Mouse (Mus musculus) layer of hippocampus, postnatal 25 days (tissue): ENCODE measurements around the gene Olfr1019. TPM values are rescaled to one million over a fixed set of nuclear protein-coding genes. Genes with fewer than 3 reads are reported as not detected.

Experiments used
- DNase-seq, 2 experiments: peaks; one replicate each; pipeline ENCODE4 v3.0.0; 2022; ENCODE audit warnings: mixed read lengths in 2 of 2, low spot score in 1 of 2; ENCODE audit errors: extremely low spot score in 1 of 2
- total RNA-seq, 2 experiments: library from RNA; stranded (reverse); gene quantifications; 2 replicates each; pipeline ENCODE4 v1.2.3; 2021

Gene Olfr1019
- total RNA-seq: not detected

DNA sequence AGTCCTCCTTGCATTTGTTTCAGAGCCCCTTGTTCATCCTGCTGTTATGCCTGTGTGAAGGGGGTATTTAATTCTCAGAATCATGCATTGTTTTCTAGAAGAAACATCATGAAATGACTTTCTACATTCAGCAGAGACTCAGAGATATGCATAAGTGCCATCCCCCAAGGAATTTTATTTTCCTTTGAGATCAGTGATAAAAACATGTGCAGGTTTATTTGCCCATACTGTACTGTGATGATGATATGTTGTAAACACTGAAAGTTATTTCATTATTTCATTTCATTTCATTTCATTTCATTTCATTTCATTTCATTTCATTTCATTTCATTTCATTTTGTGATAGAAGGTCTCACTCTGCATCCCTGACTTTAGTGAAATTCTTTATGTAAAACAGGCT is at the start of gene Olfr1019:
Gene Olfr1019 (minus strand): TSS at position 101 of the 400 bp plus-strand sequence.
- no peak for DNase-seq

DNA sequence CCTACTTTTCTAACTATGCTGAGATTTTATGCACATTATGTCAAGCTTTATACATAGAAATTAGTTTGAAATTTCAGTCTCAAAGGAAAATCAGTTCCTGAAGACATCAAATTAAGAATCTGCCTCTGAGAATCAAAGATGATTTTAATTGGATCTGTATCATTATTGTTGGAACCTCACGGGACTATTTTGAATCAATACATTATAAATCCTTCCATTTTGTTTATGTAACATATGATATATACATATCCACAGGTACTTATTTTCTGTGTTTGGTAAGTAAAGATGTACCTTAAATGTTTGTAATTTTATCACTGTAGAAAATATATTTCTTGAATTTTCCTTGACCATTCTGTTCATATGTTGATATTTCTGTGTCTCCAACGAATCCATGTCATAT is 40.1 kb upstream of the Olfr1019 start, which contains the start of gene Olfr1023:
Gene Olfr1023 (plus strand): TSS at position 301 of the 400 bp plus-strand sequence.
- DNase-seq: no peak

DNA sequence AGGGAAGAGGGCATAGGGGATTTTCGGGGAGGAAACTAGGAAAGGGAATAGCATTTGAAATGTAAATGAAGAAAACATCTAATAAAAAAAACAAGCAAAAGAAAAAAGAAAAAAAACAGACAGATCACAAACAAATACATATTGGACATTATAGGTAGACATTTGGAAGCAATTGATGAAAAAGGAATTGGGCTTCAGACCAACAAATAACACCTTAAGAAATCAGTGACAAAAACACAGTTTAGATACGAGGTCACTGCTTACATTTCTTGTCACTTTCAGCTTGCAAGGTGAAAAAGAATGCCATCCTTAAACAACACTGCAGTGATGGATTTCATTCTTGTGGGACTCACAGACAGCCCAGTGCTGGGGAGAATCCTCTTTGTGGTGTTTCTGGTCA is 23.0 kb upstream of the Olfr1019 start, which contains the start of gene Olfr1022:
Gene Olfr1022 (plus strand): TSS at position 301 of the 400 bp plus-strand sequence.
- DNase-seq: no peak

DNA sequence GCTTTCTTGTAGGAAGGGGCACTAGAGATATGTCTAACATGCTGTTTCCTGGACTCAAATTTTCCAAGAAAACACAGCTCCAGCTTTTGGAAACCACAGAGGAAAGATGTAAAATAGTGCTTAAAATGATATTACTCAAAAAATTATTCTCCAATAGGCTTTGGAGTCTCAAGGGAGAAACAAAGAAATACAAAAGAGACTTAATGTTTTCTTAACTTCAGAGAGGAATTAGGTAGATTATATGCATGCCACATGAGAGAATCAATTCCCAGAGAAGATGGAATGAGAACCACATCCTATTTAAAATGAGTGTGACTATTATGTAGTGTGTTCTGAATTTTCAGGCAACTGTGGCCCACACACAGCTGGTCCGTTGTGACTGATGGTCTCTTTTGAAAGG is 1.4 kb upstream of the Olfr1019 start, which contains the start of gene Olfr1020:
Gene Olfr1020 (plus strand): TSS at position 301 of the 400 bp plus-strand sequence.
- no peak for DNase-seq

DNA sequence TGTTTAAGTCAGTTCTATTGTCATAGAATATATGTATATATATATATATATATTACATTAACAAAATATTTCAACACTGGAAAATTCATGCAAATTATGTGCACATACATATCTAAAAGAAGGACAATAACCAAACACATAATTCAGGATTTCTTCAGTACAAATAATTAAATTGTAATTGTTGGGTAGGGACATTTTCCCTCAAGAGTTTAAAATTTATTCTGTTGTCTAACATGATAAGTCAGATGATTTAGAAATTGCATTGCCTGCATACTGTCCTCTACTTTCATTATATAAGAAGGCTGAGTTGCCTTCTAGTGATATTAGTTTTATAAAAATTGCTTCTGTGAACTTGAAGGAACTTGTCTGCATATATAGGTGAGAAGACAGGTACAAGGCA is 27.1 kb downstream of the Olfr1019 start, which contains the start of gene Olfr1018:
Gene Olfr1018 (plus strand): TSS at position 301 of the 400 bp plus-strand sequence.
- DNase-seq: no peak

DNA sequence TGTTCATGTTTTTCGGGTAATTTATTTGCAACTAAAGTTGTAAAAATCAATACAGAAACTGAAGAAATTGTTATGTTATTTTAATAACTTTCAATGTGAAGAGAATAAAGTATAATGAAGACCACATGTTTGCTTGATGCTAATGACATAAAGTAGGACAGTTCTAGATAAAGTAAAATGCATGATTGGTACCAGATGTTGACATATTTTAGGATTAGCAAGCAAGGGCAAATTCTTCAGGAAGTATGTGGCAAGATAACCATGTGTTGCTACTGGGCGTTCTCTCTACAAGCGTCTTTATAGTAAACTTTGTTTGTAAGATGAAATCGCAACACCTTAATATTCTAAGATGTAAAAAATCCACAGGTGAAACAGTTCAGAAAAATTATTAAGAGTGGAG is 40.8 kb downstream of the Olfr1019 start:
- DNase-seq: no peak

DNA sequence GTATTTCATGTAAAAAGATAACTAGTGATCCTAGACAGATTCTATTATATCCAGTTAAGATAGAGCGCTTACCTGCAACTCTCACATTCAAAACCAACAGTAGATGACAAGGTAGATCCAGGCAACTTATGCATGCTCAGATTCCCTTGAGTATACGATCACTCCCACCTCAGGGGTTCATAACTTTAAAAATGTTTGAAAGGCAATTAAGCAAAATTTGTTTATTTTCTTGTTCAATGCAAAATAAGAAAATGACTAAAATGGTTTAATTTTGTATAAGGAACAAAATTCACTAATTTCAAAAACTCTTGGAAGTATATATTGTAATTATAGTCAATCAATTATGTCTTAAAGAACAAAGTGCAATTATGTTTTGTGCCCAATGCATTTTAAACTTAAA is 42.8 kb downstream of the Olfr1019 start, which contains the start of gene Olfr1016:
Gene Olfr1016 (minus strand): TSS at position 101 of the 400 bp plus-strand sequence.
- no peak for DNase-seq

DNA sequence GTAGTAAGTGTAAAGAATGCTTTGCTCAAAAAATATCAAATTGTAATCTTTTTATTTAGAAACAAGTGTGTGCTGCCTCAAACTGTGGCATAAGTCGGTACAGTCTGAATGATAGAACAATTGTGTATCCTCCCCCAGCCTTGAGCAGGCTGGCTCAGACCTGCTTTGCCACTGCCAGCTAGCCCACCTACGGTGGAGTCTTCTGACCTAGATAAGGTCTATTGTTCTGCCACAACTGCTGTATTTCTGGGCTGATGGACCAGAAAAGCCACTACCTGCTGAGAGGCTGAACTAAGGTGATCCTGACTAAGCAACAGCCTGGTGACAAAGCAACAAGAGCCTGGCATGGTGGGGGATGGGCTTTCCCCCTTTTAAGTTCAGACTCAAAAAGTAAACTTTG is 53.0 kb downstream of the Olfr1019 start:
- DNase-seq: no peak

Other genes starting within 250 kb of the Olfr1019 start
- gene Olfr1000, start 233.6 kb downstream of the Olfr1019 start, total RNA-seq: not detected
- not detected for gene Olfr1002, start 194.8 kb downstream of the Olfr1019 start, total RNA-seq
- gene Olfr154, start 181.0 kb downstream of the Olfr1019 start, total RNA-seq: not detected
- not detected for gene Olfr1006, start 166.7 kb downstream of the Olfr1019 start, total RNA-seq
- gene Olfr1008, start 156.1 kb downstream of the Olfr1019 start, total RNA-seq: not detected
- gene Olfr1009, start 130.1 kb downstream of the Olfr1019 start, total RNA-seq: not detected
- not detected for gene Olfr1012, start 82.7 kb downstream of the Olfr1019 start, total RNA-seq
- not detected for gene Olfr1013, start 78.4 kb downstream of the Olfr1019 start, total RNA-seq
- not detected for gene Olfr1014, start 72.8 kb downstream of the Olfr1019 start, total RNA-seq
- gene Olfr1015, start 63.5 kb downstream of the Olfr1019 start, total RNA-seq: not detected
- gene Olfr1016, start 42.9 kb downstream of the Olfr1019 start, total RNA-seq: not detected
- gene Olfr1018, start 27.0 kb downstream of the Olfr1019 start, total RNA-seq: not detected
- not detected for gene Olfr1020, start 1.5 kb upstream of the Olfr1019 start, total RNA-seq
- gene Olfr1022, start 23.1 kb upstream of the Olfr1019 start, total RNA-seq: not detected
- not detected for gene Olfr1023, start 40.2 kb upstream of the Olfr1019 start, total RNA-seq
- gene Olfr1024, start 59.6 kb upstream of the Olfr1019 start, total RNA-seq: not detected
- not detected for gene Olfr1025-ps1, start 69.7 kb upstream of the Olfr1019 start, total RNA-seq
- not detected for gene Olfr1026, start 76.1 kb upstream of the Olfr1019 start, total RNA-seq
- not detected for gene Olfr1028, start 105.0 kb upstream of the Olfr1019 start, total RNA-seq
- not detected for gene Olfr1029, start 128.4 kb upstream of the Olfr1019 start, total RNA-seq
- not detected for gene Olfr1030, start 133.8 kb upstream of the Olfr1019 start, total RNA-seq
- gene Olfr1031, start 144.8 kb upstream of the Olfr1019 start, total RNA-seq: not detected
- gene Olfr1032, start 160.1 kb upstream of the Olfr1019 start, total RNA-seq: not detected
- not detected for gene Olfr1033, start 175.2 kb upstream of the Olfr1019 start, total RNA-seq
- not detected for gene Olfr1034, start 200.4 kb upstream of the Olfr1019 start, total RNA-seq
- gene Olfr1036, start 228.5 kb upstream of the Olfr1019 start, total RNA-seq: not detected
- gene Olfr1037, start 241.9 kb upstream of the Olfr1019 start, total RNA-seq: not detected